In genomic region chr9:70181719-70182118, GRCm38 (mm10) we compare ENCODE assay signal across 18 mouse cellular contexts. TPM values are rescaled to one million over a fixed set of nuclear protein-coding genes. Genes with fewer than 3 reads are reported as not detected.
DNase-seq lines count a peak whose midpoint lies in the region; ATAC-seq lines count a peak whose summit lies in the region.
"Had no signal": no experiment of that assay in that cellular context is flagged by ENCODE, and none has a peak within 500 bp of the region (broad histone marks: within the 10 kb centered on the region; RNA-seq: fewer than 3 reads in every experiment).

No protein-coding gene starts in this region.

- H3K9me3 ChIP-seq in midbrain, embryonic 13.5 days: no peaks in the 10 kb centered on the region
- no peaks in the 10 kb centered on the region for H3K9me3 ChIP-seq in midbrain, embryonic 11.5 days (ENCODE audit: control insufficient read depth, low read length)
- no peaks in the 10 kb centered on the region for H3K9me3 ChIP-seq in forebrain, embryonic 15.5 days
- H3K9me3 ChIP-seq in hindbrain, embryonic 16.5 days (ENCODE audit: control insufficient read depth, low read length): no peaks in the 10 kb centered on the region
- H3K9me3 ChIP-seq: G1E had no signal

- H3K36me3 ChIP-seq in midbrain, embryonic 13.5 days: no peaks in the 10 kb centered on the region
- no peaks in the 10 kb centered on the region for H3K36me3 ChIP-seq in midbrain, embryonic 11.5 days (ENCODE audit: control insufficient read depth, insufficient read depth, low read length)
- H3K36me3 ChIP-seq in forebrain, embryonic 15.5 days: no peaks in the 10 kb centered on the region
- H3K36me3 ChIP-seq in hindbrain, embryonic 16.5 days (ENCODE audit: control insufficient read depth, insufficient read depth, low read length): no peaks in the 10 kb centered on the region
- H3K36me3 ChIP-seq: G1E had no signal

- peaks cover 10% of the 10 kb centered on the region for H3K4me1 ChIP-seq in midbrain, embryonic 13.5 days (replicated peaks)
- H3K4me1 ChIP-seq in midbrain, embryonic 11.5 days (ENCODE audit: control insufficient read depth, insufficient read depth, low read length): no peaks in the 10 kb centered on the region
- peaks cover 11% of the 10 kb centered on the region for H3K4me1 ChIP-seq in forebrain, embryonic 15.5 days
- H3K4me1 ChIP-seq in hindbrain, embryonic 16.5 days (ENCODE audit: control insufficient read depth, insufficient read depth, low read depth, low read length): peaks cover 3% of the 10 kb centered on the region; the same call in 1 of the 2 replicates

- H3K9ac ChIP-seq in midbrain, embryonic 13.5 days (replicated peaks): no peak overlapping the region
- H3K9ac ChIP-seq in midbrain, embryonic 11.5 days (ENCODE audit: low read length): no peak overlapping the region
- H3K9ac ChIP-seq in forebrain, embryonic 15.5 days (replicated peaks): no peak overlapping the region
- no peak overlapping the region for H3K9ac ChIP-seq in hindbrain, embryonic 16.5 days (ENCODE audit: low read depth, low read length)
- H3K9ac ChIP-seq: lung, embryonic 14.5 days had no signal

- DNase-seq in midbrain, embryonic 11.5 days (ENCODE audit: low spot score, missing footprints): no peak
- peak; percentile 66 for DNase-seq in retina, postnatal 1 day
- no peak for DNase-seq in right cerebral cortex, adult 18-20 months
- DNase-seq: adrenal gland, adult 8-10 months; cerebellum, adult 8-10 months; gastrocnemius, adult 2 months; heart, adult 2 months; lung, embryonic 14.5 days; right cerebral cortex, postnatal 4 days had no signal

- no peak overlapping the region for H3K4me3 ChIP-seq in midbrain, embryonic 13.5 days (replicated peaks)
- no peak overlapping the region for H3K4me3 ChIP-seq in midbrain, embryonic 11.5 days (ENCODE audit: low read depth, low read length)
- no peak overlapping the region for H3K4me3 ChIP-seq in forebrain, embryonic 15.5 days
- no peak overlapping the region for H3K4me3 ChIP-seq in hindbrain, embryonic 16.5 days (ENCODE audit: low read length)
- H3K4me3 ChIP-seq: erythroblast, embryonic 14.5 days; gastrocnemius, adult 2 months; heart, adult 2 months; layer of hippocampus, adult 2 months had no signal

- no peaks in the 10 kb centered on the region for H3K27me3 ChIP-seq in midbrain, embryonic 13.5 days
- H3K27me3 ChIP-seq in midbrain, embryonic 11.5 days (ENCODE audit: control insufficient read depth, insufficient read depth, low read length): no peaks in the 10 kb centered on the region
- H3K27me3 ChIP-seq in forebrain, embryonic 15.5 days: no peaks in the 10 kb centered on the region
- H3K27me3 ChIP-seq in hindbrain, embryonic 16.5 days (replicated peaks; ENCODE audit: control insufficient read depth, insufficient read depth, low read length): no peaks in the 10 kb centered on the region

- no peak overlapping the region for H3K4me2 ChIP-seq in midbrain, embryonic 13.5 days (replicated peaks)
- no peak overlapping the region for H3K4me2 ChIP-seq in midbrain, embryonic 11.5 days
- no peak overlapping the region for H3K4me2 ChIP-seq in forebrain, embryonic 15.5 days (replicated peaks)
- no peak overlapping the region for H3K4me2 ChIP-seq in hindbrain, embryonic 16.5 days (ENCODE audit: low read length)
- H3K4me2 ChIP-seq: lung, embryonic 14.5 days had no signal

- WGBS in midbrain, embryonic 13.5 days: 52% methylated on average over 12 of the region's 12 CpGs
- 79% methylated on average over 12 of the region's 12 CpGs for WGBS in midbrain, embryonic 11.5 days
- 14% methylated on average over 12 of the region's 12 CpGs for WGBS in forebrain, embryonic 15.5 days
- 28% methylated on average over 12 of the region's 12 CpGs for WGBS in hindbrain, embryonic 16.5 days

- ATAC-seq in midbrain, embryonic 13.5 days: peak; percentile 79
- ATAC-seq in midbrain, embryonic 11.5 days (ENCODE audit: low FRiP score): no peak
- ATAC-seq in forebrain, embryonic 15.5 days (replicated peaks): 0 out of 2 replicates have a peak, but pooled peaks have one; percentile 29
- peak; percentile 78 for ATAC-seq in hindbrain, embryonic 16.5 days
- no peak for ATAC-seq in megakaryocyte, adult 5-6 weeks (ENCODE audit: poor library complexity, severe bottlenecking)
- ATAC-seq: inflammation-experienced regulatory T-cells, adult 6 months had no signal

- peak overlapping the region; percentile 62 for H3K27ac ChIP-seq in midbrain, embryonic 13.5 days
- no peak overlapping the region for H3K27ac ChIP-seq in midbrain, embryonic 11.5 days (ENCODE audit: low read depth, low read length)
- no peak overlapping the region; the same call in 1 of the 2 replicates for H3K27ac ChIP-seq in forebrain, embryonic 15.5 days (replicated peaks)
- H3K27ac ChIP-seq in hindbrain, embryonic 16.5 days (ENCODE audit: low read depth, low read length): no peak overlapping the region; the same call in 1 of the 2 replicates
- H3K27ac ChIP-seq: gastrocnemius, adult 2 months; heart, adult 2 months; layer of hippocampus, adult 2 months; macrophage had no signal

RNA-seq across cellular contexts. Expression of gene Myo1e, which starts 25.4 kb away (rescaled TPM):
- polyA plus RNA-seq in midbrain, embryonic 13.5 days (2015; fragmentation: Nextera tagmentation; extraction: Ambion mirVana): 6.0 and 6.1 TPM in 2 replicates
- 9.5 and 9.7 TPM in 2 replicates for polyA plus RNA-seq in midbrain, embryonic 11.5 days (2014; fragmentation: Nextera tagmentation; extraction: Ambion mirVana)
- polyA plus RNA-seq in forebrain, embryonic 15.5 days (2015; fragmentation: Nextera tagmentation; extraction: Ambion mirVana): 5.1 and 5.9 TPM in 2 replicates
- polyA plus RNA-seq in hindbrain, embryonic 16.5 days (2015; fragmentation: Nextera tagmentation; extraction: Ambion mirVana): 7.5 and 10.9 TPM in 2 replicates
- 0.59 TPM in 1 of 2 replicates, not detected in the other for total RNA-seq in megakaryocyte, adult 5-6 weeks (2015)
- 0.51 and 1.1 TPM in 2 replicates for total RNA-seq in megakaryocyte, adult 5-6 weeks (2017)

RNA-seq across cellular contexts. Expression of gene Fam81a, which starts 39.4 kb away (rescaled TPM):
- polyA plus RNA-seq in midbrain, embryonic 13.5 days (2015; fragmentation: Nextera tagmentation; extraction: Ambion mirVana): 4.0 and 5.1 TPM in 2 replicates
- 4.7 TPM in 2 replicates for polyA plus RNA-seq in midbrain, embryonic 11.5 days (2014; fragmentation: Nextera tagmentation; extraction: Ambion mirVana)
- polyA plus RNA-seq in forebrain, embryonic 15.5 days (2015; fragmentation: Nextera tagmentation; extraction: Ambion mirVana): 10.5 TPM in 2 replicates
- polyA plus RNA-seq in hindbrain, embryonic 16.5 days (2015; fragmentation: Nextera tagmentation; extraction: Ambion mirVana): 13.6 and 16.3 TPM in 2 replicates
- total RNA-seq in megakaryocyte, adult 5-6 weeks (2015): not detected in 2 replicates
- total RNA-seq in megakaryocyte, adult 5-6 weeks (2017): 0.07 TPM in 1 of 2 replicates, not detected in the other
- total RNA-seq: G1E had no signal
- polyA plus RNA-seq: erythroblast, embryonic 14.5 days; G1E; macrophage had no signal

Comparison
In these comparisons a context has a peak if more than half of its experiments do, and no peak if none do; other contexts are left out.
1. ATAC-seq: peak in midbrain, embryonic 13.5 days (single experiment), forebrain, embryonic 15.5 days (single experiment) and hindbrain, embryonic 16.5 days (single experiment); none in midbrain, embryonic 11.5 days (single experiment) and megakaryocyte, adult 5-6 weeks (single experiment).